Mouse (Mus musculus): ENCODE data around the gene Enpp7. TPM values are rescaled to one million over a fixed set of nuclear protein-coding genes. Genes with fewer than 3 reads are reported as not detected.

The Enpp7 gene
- polyA plus RNA-seq, 1 experiment from 2014 or later, result not detected

GRCm38 (mm10) chr11:118998540-118999265, 10.7 kb downstream of the Enpp7 start:
- Histone ChIP-seq H3K27me3 (peaks cover 41% of the 10 kb centered on the region), H3K9ac (no peak overlapping the region), H3K9me3 (replicated peaks) (no peaks in the 10 kb centered on the region), H3K4me3 (replicated peaks) (no peak overlapping the region), H3K36me3 (no peaks in the 10 kb centered on the region), H3K27ac (no peak overlapping the region), H3K4me2 (no peak overlapping the region), H3K4me1 (replicated peaks) (peaks cover 3% of the 10 kb centered on the region; the same call in 1 of the 2 replicates)
- ATAC-seq (ENCODE audit: low read depth), result no peak
- 12% methylated on average over 30 of the region's 30 CpGs for WGBS (ENCODE audit: insufficient replicate concordance)
- DNase-seq, result peak; percentile 29

DNA sequence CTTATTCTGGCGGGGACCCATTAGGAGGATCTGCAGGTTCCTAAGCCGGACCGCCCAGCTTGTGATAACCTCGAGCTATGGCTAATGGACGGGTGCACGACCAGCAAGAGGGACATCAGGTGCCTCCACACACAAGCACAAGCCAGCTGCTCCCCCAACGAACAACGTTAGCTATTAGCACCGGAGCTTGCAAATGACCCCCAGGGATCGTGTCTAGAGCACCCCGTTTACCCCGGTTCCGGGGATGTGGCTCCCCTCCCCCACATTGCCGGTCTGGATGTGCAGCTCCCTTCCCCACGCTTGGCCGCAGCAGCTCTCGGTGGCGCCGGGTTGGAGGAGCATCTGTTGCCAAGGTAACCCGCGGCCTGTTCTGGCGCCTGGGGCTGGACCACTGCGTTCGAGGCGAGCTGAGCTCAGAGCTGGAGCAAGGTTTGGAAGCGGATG, 11.4 kb downstream of the Enpp7 start:
- no peak overlapping the region for H3K4me2 ChIP-seq
- H3K9ac ChIP-seq, result no peak overlapping the region
- peaks cover 3% of the 10 kb centered on the region; the same call in 1 of the 2 replicates for H3K4me1 ChIP-seq (replicated peaks)
- H3K9me3 ChIP-seq (replicated peaks), result no peaks in the 10 kb centered on the region
- ATAC-seq (ENCODE audit: low read depth) (no peak), DNase-seq (no peak)
- H3K27ac ChIP-seq, result no peak overlapping the region
- peaks cover 41% of the 10 kb centered on the region for H3K27me3 ChIP-seq
- H3K36me3 ChIP-seq, result no peaks in the 10 kb centered on the region
- no peak overlapping the region for H3K4me3 ChIP-seq (replicated peaks)
- 8% methylated on average over 26 of the region's 26 CpGs for WGBS (ENCODE audit: insufficient replicate concordance)

- DNase-seq (no peak), ATAC-seq (ENCODE audit: low read depth) (no peak)
- WGBS (ENCODE audit: insufficient replicate concordance), result 51% methylated on average over 2 of the region's 2 CpGs
- H3K27me3 ChIP-seq, result peaks cover 38% of the 10 kb centered on the region
- no peak overlapping the region for H3K4me2 ChIP-seq
- H3K36me3 ChIP-seq, result no peaks in the 10 kb centered on the region
- no peaks in the 10 kb centered on the region for H3K9me3 ChIP-seq (replicated peaks)
- no peak overlapping the region for H3K27ac ChIP-seq
- no peaks in the 10 kb centered on the region for H3K4me1 ChIP-seq (replicated peaks)
- no peak overlapping the region for H3K9ac ChIP-seq
- H3K4me3 ChIP-seq (replicated peaks), result no peak overlapping the region
Observed at GRCm38 (mm10) chr11:119000877-119001276, 12.9 kb downstream of the Enpp7 start.

- Histone ChIP-seq H3K9me3 (replicated peaks) (no peaks in the 10 kb centered on the region), H3K4me1 (replicated peaks) (no peaks in the 10 kb centered on the region), H3K36me3 (no peaks in the 10 kb centered on the region), H3K27ac (no peak overlapping the region), H3K4me2 (no peak overlapping the region), H3K4me3 (replicated peaks) (no peak overlapping the region), H3K27me3 (peaks cover 34% of the 10 kb centered on the region), H3K9ac (no peak overlapping the region)
- ATAC-seq (ENCODE audit: low read depth), result no peak
- WGBS (ENCODE audit: insufficient replicate concordance), result 59% methylated on average over 4 of the region's 4 CpGs
- DNase-seq, result no peak
Observed at GRCm38 (mm10) chr11:119001493-119002128, 13.6 kb downstream of the Enpp7 start.

- H3K4me3 ChIP-seq (replicated peaks), result no peak overlapping the region
- no peaks in the 10 kb centered on the region for H3K36me3 ChIP-seq
- no peaks in the 10 kb centered on the region for H3K4me1 ChIP-seq (replicated peaks)
- no peak for DNase-seq
- H3K9ac ChIP-seq, result no peak overlapping the region
- 62% methylated on average over 10 of the region's 10 CpGs for WGBS (ENCODE audit: insufficient replicate concordance)
- no peak for ATAC-seq (ENCODE audit: low read depth)
- no peak overlapping the region for H3K4me2 ChIP-seq
- no peaks in the 10 kb centered on the region for H3K9me3 ChIP-seq (replicated peaks)
- H3K27me3 ChIP-seq, result peaks cover 9% of the 10 kb centered on the region
- H3K27ac ChIP-seq, result no peak overlapping the region
Observed at GRCm38 (mm10) chr11:119005547-119006275, 17.7 kb downstream of the Enpp7 start.

- Histone ChIP-seq H3K9ac (no peak overlapping the region), H3K4me3 (replicated peaks) (no peak overlapping the region), H3K4me2 (no peak overlapping the region), H3K4me1 (replicated peaks) (no peaks in the 10 kb centered on the region), H3K27me3 (0 out of 2 replicates have a peak, but pooled peaks cover 2% of the 10 kb centered on the region), H3K9me3 (replicated peaks) (no peaks in the 10 kb centered on the region), H3K36me3 (no peaks in the 10 kb centered on the region), H3K27ac (no peak overlapping the region)
- DNase-seq, result no peak
- 50% methylated on average over 3 of the region's 3 CpGs for WGBS (ENCODE audit: insufficient replicate concordance)
- no peak for ATAC-seq (ENCODE audit: low read depth)
Observed at GRCm38 (mm10) chr11:119006462-119006861, 18.5 kb downstream of the Enpp7 start.

- H3K9me3 ChIP-seq (replicated peaks), result no peaks in the 10 kb centered on the region
- peak overlapping the region; percentile 11 for H3K4me3 ChIP-seq (replicated peaks)
- H3K27me3 ChIP-seq, result 0 out of 2 replicates have a peak, but pooled peaks cover 2% of the 10 kb centered on the region
- WGBS (ENCODE audit: insufficient replicate concordance), result 23% methylated on average over 21 of the region's 21 CpGs
- H3K9ac ChIP-seq, result 0 out of 2 replicates have a peak overlapping the region, but pooled peaks have one; percentile 0
- peak overlapping the region; percentile 41 for H3K4me2 ChIP-seq
- ATAC-seq (ENCODE audit: low read depth) (peak; percentile 34; the same call in 1 of the 2 replicates), DNase-seq (no peak)
- no peak overlapping the region for H3K27ac ChIP-seq
- no peaks in the 10 kb centered on the region for H3K4me1 ChIP-seq (replicated peaks)
- H3K36me3 ChIP-seq, result no peaks in the 10 kb centered on the region
Observed at GRCm38 (mm10) chr11:119007461-119008456, 19.8 kb downstream of the Enpp7 start.

DNA sequence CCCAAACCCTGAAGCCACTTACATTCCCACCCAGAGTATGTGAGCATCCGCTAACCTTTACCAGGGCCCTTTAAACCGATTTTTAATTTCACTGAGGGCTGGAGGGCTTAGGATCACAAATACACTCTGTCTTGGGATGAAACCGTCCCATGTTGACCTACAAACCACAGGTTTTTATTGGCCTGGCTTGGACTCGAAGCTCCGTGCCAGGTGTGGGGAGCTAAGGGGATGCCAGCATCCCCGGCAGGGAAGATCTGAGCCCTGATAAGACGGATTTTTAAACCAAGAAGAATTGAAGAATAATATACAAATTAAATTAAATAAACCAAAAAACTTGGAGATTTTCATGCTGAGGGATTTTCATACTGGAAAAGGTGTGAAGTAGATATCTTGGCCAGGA, 26.5 kb downstream of the Enpp7 start:
- DNase-seq, result no peak
- Histone ChIP-seq H3K27me3 (peaks cover 27% of the 10 kb centered on the region), H3K9ac (no peak overlapping the region), H3K4me2 (no peak overlapping the region), H3K4me1 (replicated peaks) (no peaks in the 10 kb centered on the region), H3K4me3 (replicated peaks) (no peak overlapping the region), H3K9me3 (replicated peaks) (no peaks in the 10 kb centered on the region), H3K27ac (no peak overlapping the region), H3K36me3 (no peaks in the 10 kb centered on the region)
- WGBS (ENCODE audit: insufficient replicate concordance), result 58% methylated on average over 7 of the region's 7 CpGs
- ATAC-seq (ENCODE audit: low read depth), result no peak

DNA sequence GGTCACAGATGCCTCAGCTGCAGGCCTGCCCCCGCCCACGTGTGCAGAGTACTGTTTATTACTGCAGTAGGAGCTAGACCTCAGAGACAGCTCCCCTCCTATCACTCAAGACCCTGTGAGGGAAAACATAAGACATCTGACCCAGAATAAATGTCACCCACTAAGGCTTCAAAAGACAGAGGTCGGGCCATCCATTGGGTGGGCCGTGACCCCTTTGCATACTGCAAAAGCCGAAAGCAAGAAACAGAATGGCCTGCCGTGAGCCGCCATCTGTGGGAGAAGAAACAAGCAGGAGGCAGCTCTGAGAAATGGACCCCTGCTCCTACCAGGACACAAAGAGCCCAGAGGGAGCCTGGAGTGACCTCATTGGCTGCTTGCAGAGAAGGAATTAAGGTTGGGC, 29.5 kb downstream of the Enpp7 start:
- H3K9me3 ChIP-seq (replicated peaks), result no peaks in the 10 kb centered on the region
- H3K4me1 ChIP-seq (replicated peaks), result peaks cover 5% of the 10 kb centered on the region
- H3K9ac ChIP-seq, result no peak overlapping the region
- DNase-seq (no peak), ATAC-seq (ENCODE audit: low read depth) (no peak)
- H3K27ac ChIP-seq, result no peak overlapping the region
- H3K27me3 ChIP-seq, result peaks cover 58% of the 10 kb centered on the region
- no peaks in the 10 kb centered on the region for H3K36me3 ChIP-seq
- no peak overlapping the region for H3K4me3 ChIP-seq (replicated peaks)
- no peak overlapping the region for H3K4me2 ChIP-seq
- 73% methylated on average over 7 of the region's 7 CpGs for WGBS (ENCODE audit: insufficient replicate concordance)

- no peak for ATAC-seq (ENCODE audit: low read depth)
- no peak overlapping the region for H3K4me3 ChIP-seq (replicated peaks)
- H3K4me1 ChIP-seq (replicated peaks), result peaks cover 32% of the 10 kb centered on the region
- DNase-seq, result no peak
- no peaks in the 10 kb centered on the region for H3K9me3 ChIP-seq (replicated peaks)
- H3K9ac ChIP-seq, result no peak overlapping the region
- no peak overlapping the region for H3K4me2 ChIP-seq
- no peak overlapping the region for H3K27ac ChIP-seq
- H3K36me3 ChIP-seq, result no peaks in the 10 kb centered on the region
- WGBS (ENCODE audit: insufficient replicate concordance), result 65% methylated on average over 7 of the region's 7 CpGs
- peaks cover 78% of the 10 kb centered on the region for H3K27me3 ChIP-seq
Observed at GRCm38 (mm10) chr11:119021180-119021579, 33.2 kb downstream of the Enpp7 start.
